Mouse (Mus musculus): Measurements from ENCODE around the gene Rnf34. TPM values are rescaled to one million over a fixed set of nuclear protein-coding genes. Genes with fewer than 3 reads are reported as not detected.
A peak's percentile ranks its signal among the peaks of the same experiment; 100 is the strongest.

Rnf34 gene
- total RNA-seq, 2 experiments from 2014 or later = 58.0 TPM

DNA sequence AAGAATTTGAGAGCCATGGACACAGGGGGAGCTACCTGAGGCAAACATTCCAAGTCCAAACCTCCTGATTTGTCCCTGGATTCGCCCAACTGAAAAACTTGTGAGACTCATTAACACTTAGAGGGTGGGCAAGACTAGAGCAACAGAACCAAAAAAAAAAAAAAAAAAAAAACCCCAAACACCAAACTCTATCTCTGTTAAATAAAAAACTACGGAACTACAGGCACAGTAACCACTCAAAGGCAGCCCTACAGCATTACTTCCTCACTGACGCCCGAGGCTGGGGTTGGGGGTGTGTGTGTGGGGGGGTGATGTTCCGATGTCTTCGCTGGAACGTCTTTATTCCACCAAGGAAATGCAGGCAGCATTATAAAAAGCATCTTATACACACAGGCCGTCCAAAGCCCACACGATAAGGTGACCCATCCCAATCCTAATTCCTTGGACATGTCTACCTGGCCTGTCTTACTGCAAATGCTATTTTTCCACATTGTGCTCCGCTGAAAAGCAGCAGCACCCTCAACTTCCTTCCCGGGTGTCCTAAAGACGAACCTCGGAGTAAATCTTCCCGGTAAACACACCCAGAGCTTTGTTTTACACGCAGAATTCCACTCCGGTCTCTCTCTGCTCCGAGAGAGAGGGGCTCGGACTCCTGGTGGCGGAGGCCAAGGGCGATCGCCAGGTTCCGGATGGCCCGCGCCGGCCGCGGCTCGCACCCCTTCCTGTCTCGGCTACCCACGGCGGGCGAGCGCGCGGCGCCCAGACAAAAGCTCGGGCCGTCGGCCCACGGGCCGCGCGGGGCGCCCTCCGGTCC is 49.3 kb downstream of the Rnf34 start:
- no peak for DNase-seq (ENCODE audit: extremely low spot score in 1 of 2, low spot score in 1 of 2)

DNA sequence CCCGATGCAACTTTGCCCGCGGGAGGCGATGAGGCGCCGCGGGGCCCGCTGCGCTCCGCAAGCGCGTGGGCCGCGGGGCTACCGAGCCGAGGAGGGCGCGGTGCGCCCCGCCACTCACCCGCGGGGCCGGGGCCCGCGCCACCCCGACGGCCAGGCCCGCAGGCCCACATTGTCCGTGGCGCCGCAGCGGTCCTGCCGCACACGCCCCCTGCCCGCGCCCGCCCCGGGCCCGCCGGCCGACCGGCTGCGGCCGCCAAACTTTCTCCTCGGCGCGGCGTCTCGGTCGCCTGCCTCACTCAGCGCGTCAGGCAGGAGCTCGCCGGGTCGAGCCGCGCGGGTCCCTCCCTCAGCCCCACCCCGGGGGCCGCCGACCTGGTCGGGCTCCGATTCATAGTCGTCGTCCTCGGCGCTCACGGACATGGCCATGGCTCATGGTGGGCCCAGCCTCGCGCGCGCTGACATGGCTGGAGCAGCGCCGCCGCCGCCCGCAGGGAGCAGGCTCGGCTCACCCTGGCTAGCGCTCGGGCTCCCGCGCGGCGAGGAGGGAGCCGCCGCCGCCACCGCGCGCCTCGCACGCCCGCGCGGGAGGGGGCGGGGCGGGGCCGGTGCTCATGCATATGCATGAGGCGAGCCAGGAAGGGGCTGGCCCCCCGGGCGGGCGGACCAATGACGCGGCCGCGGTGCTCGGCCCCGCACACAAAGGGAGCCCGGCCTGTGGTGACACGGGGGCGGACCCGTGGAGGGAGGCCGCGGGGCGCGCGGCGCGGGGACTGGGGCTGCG is 50.1 kb downstream of the Rnf34 start:
- DNase-seq (ENCODE audit: extremely low spot score in 1 of 2, low spot score in 1 of 2) = peak; percentile 72 to 73

- DNase-seq (ENCODE audit: extremely low spot score in 1 of 2, low spot score in 1 of 2) = no peak
Measured at GRCm38 (mm10) chr5:122900558-122901171, 50.8 kb downstream of the Rnf34 start.

- no peak for DNase-seq (ENCODE audit: extremely low spot score in 1 of 2, low spot score in 1 of 2)
Measured at GRCm38 (mm10) chr5:122901179-122901578, 51.3 kb downstream of the Rnf34 start.

- no peak for DNase-seq (ENCODE audit: extremely low spot score in 1 of 2, low spot score in 1 of 2)
Measured at GRCm38 (mm10) chr5:122901666-122902065, 51.8 kb downstream of the Rnf34 start.

DNA sequence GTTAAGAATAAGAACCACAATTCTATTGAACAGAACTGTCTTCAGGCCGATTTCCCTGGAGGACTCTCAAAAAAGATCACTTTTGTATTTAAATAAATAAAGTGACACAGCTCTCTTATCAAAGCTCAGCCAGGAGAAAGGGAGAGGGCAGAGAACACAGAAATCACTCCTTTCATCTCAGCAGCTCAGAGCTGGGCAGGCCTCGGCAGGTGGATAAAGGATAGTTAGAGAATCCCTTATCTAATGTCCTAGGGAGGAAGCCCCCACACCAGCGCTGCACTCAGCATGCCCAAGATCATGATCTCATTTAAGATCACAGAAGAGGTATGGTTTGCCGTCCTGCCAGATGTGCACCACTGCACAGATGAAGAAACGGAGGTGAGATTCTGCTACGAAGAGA is 52.4 kb downstream of the Rnf34 start:
- DNase-seq (ENCODE audit: extremely low spot score in 1 of 2, low spot score in 1 of 2) = no peak

DNA sequence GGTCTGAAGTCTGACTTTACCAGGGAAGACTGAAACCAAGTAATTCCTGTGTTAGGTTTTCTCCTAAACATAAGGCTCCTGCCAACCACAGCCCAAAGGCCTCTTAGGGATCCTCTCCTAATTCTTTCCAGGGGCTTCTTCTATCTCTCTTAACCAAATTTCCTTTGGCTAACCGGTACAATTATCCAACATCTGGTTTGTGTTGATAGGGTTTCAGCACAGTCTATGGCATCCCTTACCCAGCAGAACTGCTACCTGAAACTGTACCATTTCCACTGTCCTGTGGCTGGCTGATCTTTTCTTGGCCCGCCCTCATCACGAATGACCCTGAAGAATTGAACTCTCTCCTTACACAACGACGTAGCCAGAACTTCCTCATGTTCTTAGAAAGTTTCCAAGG is 53.3 kb downstream of the Rnf34 start:
- DNase-seq (ENCODE audit: extremely low spot score in 1 of 2, low spot score in 1 of 2) = no peak

DNA sequence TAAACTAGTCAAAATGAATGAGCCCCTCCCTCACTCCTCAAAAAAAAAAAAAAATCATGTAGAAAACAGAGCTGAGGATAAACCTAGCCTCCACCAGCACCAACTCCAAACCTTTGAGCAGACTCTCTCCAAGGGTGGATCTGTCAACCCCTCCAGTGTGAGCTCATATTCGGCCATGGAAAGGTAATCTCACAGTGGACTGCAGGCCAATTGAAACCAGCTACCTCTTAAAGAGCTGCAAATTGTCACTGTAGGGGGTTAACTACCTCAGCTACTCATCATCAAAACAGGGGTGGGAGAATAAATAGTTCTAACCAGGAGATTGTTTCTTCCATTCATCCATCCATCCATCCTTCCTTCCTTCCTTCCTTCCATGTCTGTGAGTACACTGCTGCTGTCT is 57.3 kb downstream of the Rnf34 start:
- no peak for DNase-seq (ENCODE audit: extremely low spot score in 1 of 2, low spot score in 1 of 2)

GRCm38 (mm10) chr5:122908001-122908400 is 58.2 kb downstream of the Rnf34 start:
- no peak for DNase-seq (ENCODE audit: extremely low spot score in 1 of 2, low spot score in 1 of 2)

DNA sequence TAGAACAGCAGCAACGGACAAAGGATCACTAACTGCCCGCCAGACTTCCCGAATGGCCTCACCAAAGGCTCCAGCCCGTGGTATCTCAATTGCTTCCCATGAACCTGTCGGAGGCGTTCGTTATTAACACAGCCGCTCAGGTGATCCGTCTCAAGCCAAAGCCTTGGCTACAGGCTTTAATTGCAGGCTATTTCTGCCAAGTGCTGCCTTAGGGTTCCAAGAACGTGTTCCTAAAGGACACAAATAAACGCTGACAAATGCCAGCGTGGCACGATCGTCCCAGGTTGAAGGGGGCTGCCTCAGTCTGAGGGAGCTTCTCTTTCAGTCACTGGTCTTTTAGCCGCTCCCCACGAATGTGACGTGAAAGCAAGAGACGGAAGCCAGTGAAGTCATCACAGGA is 59.6 kb downstream of the Rnf34 start:
- no peak for DNase-seq (ENCODE audit: extremely low spot score in 1 of 2, low spot score in 1 of 2)

- no peak for DNase-seq (ENCODE audit: extremely low spot score in 1 of 2, low spot score in 1 of 2)
Measured at GRCm38 (mm10) chr5:122912863-122913262, 63.0 kb downstream of the Rnf34 start.

DNA sequence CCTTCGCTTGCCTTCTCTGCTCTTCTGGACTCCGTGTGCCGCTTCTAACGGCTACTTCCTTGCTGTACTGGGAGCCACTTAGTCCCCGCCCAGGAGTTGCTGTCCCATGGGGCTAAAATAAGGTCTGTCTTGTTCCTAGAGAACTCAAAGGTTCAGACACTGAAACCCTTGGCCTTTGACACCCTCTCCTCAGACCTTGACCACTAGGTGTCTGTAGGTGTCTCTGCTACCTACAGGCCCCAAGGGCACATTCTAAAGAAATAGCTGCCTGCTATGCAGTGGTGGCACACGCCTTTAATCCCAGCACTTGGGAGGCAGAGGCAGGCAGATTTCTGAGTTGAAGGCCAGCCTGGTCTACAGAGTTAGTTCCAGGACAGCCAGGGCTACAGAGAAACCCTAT is 66.3 kb downstream of the Rnf34 start:
- DNase-seq (ENCODE audit: extremely low spot score in 1 of 2, low spot score in 1 of 2) = no peak

DNA sequence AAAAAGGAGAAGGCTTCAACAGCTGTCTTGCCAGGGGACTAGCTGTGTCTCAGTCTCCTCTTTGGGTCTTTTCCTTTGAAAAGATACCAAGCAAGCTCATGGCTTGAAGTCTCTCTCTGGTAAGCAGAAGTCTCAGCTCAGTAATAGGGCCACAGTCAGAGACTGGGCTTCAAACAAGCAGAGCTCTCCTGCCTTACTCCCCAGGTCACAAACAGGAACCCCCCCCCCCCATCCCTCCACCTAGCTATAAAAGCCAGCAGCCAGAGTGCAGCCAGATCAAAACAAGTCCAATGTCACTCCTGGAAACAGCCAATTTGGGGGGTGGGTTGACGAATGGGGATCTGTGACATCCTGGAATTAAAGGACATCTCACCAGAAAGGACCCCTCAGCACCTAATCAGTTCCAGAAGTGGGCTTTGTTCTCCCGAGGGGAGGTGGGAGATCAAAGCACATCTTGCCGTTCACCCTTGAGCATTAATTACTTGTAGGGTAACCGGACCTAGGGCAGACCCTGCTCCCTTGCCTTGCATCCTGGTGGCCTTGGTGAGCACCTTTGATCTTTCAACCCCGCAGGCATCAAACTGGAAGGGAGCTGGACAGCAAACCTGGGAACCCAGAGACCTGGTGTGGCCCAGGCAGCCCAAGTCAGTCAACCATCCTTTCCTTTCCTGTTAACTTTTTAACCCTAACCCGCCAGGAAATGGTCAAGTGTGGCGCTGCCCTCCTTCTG is 68.3 kb downstream of the Rnf34 start:
- DNase-seq (ENCODE audit: extremely low spot score in 1 of 2, low spot score in 1 of 2) = no peak

GRCm38 (mm10) chr5:122920557-122920956 is 70.7 kb downstream of the Rnf34 start:
- no peak for DNase-seq (ENCODE audit: extremely low spot score in 1 of 2, low spot score in 1 of 2)

Other genes starting within 250 kb of the Rnf34 start
- 10 to 100 TPM; 34.5 to 37.4 TPM for gene Ift81, start 235.5 kb upstream of the Rnf34 start, total RNA-seq (2021)
- 10 to 100 TPM in 1 of 2 experiments, 1 to 10 TPM in 1; 7.0 to 10.8 TPM for gene P2rx7, start 206.1 kb upstream of the Rnf34 start, total RNA-seq (2021)
- 10 to 100 TPM; 11.4 to 15.0 TPM for gene P2rx4, start 142.5 kb upstream of the Rnf34 start, total RNA-seq (2021)
- gene Camkk2, start 70.6 kb upstream of the Rnf34 start, total RNA-seq (2021) = 100 to 1,000 TPM; 110 to 127 TPM
- 100 to 1,000 TPM; 198 to 200 TPM for gene Anapc5, start 28.7 kb upstream of the Rnf34 start, total RNA-seq (2021)
- gene Kdm2b, start 139.8 kb downstream of the Rnf34 start, total RNA-seq (2021) = 10 to 100 TPM; 36.9 to 38.4 TPM
- 10 to 100 TPM; 11.0 to 11.7 TPM for gene Orai1, start 165.0 kb downstream of the Rnf34 start, total RNA-seq (2021)
- 1 to 10 TPM in 1 of 2 experiments, not detected in 1; 1.5 TPM for gene Morn3, start 197.0 kb downstream of the Rnf34 start, total RNA-seq (2021)
- 10 to 100 TPM; 13.8 to 18.4 TPM for gene Tmem120b, start 218.4 kb downstream of the Rnf34 start, total RNA-seq (2021)

Data from layer of hippocampus, postnatal 25 days (tissue).